Mouse (Mus musculus) central nervous system, embryonic 18 days (tissue): Measurements from ENCODE around the gene Slc7a14. TPM values are rescaled to one million over a fixed set of nuclear protein-coding genes. Genes with fewer than 3 reads are reported as not detected.

Experiments
- polyA plus RNA-seq: library from polyadenylated mRNA; depleted of rRNA; stranded (reverse); fragments of >200 nt; gene quantifications from 2 replicates; pipeline ENCODE4 v1.2.3, GENCODE M21; 2012; rRNA removed

Slc7a14 gene
- polyA plus RNA-seq: 9.7 and 9.8 TPM in 2 replicates

DNA sequence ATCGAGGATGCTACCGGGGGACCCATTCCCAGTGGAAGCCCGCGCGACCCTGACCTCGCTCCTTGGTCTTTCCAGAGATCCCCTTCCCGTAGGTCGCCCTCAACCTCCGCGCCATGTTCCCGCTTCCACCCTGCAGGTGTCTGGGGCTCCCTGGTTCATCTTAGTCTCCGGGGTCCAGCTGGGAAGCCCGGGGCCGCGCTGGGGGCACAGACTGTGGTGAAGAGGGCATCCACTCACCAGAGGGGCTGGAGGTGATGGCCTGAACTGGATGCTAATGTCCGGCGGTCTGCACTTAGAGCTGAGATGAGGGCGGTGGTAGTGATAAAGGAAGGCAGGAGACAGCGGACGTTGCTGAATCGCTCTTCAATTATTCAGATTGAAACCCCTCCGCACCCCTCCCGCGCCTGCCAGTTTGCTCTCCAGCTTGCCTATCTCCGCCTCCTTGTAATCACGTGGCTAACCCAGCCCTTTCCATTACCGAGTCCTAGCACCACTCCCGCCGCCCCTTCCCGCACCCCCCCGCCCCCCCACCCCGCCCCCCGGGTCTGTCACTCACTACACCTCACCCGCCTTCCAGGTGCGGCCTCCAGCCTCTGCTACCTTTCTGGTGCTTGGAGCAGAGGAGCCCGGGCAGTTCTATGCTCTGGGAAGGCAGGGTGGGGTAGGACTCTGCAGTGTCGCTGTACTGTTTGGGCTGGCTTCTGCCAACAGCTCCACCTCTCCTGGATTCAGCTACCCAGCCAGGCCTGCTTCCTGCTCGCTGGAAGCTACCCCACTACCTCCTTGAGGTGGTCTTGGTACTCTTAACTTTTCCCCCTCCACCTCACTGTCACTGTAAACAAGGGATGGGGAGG lies at the start of gene Slc7a14:
Slc7a14 (minus strand) TSS at position 445 of the 854 bp plus-strand sequence.

Other genes with a start within 250 kb of the Slc7a14 start
- 20.2 and 20.4 TPM in 2 replicates for gene Skil, start 215.3 kb downstream of the Slc7a14 start, polyA plus RNA-seq
- gene Cldn11, start 160.5 kb downstream of the Slc7a14 start, polyA plus RNA-seq: 20.2 and 21.7 TPM in 2 replicates